Mouse (Mus musculus): ENCODE measurements around the gene Spop.
"Not testable (repeated sequence)": the region's sequence is repeated elsewhere in the genome, so short reads cannot be mapped to it uniquely, and the experiment has no call there.

Gene Spop

DNA sequence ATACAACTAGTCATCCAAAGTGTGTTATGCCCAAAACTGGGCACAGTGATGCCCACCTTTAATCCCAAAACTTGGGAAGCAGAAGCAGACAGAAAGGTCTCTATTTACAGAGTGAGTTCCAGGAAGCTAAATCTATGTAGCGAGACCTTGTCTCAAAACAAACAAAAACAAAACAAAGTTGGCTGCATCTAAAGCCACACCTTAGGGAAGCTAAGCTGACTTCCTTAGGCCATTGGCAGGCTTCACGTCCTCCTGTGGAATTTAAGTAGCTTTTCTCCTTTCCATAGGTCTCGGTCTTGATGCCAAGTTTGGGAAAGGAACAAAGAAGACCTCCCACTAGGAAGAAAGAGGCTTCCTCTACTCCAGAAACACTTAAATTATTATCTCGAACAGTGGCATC is 22.7 kb upstream of the Spop start:
- DNase-seq (ENCODE audit: low read depth, low spot score), result no peak

DNA sequence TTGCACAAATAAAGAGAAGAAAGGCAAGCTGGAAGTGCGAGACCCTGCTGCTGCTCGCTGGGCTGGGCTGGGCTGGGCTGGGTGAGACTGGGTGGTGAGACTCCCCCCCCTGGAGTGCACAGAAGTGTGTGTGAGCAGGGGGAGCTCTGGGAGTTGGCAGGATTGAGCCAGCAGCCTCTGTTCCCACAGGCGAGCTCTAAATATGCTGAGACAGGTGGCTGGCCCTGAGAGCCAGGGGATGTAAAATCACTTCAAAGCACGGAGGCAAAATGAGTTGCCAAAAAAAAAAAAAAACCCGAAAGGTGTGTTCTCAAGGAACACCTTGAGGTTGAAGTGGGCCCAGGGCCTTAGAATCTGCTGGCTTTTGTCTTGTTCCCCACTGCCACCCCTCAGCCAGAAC is 22.1 kb upstream of the Spop start:
- DNase-seq (ENCODE audit: low read depth, low spot score), result no peak

DNA sequence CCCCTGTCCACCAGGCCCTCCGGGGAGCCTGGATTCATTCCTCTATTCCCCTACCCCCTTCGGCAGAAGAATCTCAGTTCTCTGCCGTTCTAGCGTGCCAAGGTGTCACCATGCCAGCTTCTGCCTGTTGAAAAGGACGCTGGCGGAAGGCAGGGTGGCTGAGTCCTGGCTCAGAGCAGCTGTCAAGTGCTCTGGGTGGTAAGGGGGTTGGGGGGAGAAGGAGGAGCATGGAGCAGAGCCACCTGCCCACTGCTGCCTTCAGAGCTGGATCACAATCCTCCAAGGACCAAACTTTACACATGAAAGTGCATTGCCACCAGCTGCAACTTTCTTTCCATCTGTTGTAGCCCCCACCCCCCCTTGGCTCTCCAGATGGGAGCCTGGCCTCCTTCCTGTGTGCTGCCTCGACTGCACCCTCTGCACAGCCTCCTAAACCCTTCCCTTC is 21.6 kb upstream of the Spop start:
- no peak for DNase-seq (ENCODE audit: low read depth, low spot score)

DNA sequence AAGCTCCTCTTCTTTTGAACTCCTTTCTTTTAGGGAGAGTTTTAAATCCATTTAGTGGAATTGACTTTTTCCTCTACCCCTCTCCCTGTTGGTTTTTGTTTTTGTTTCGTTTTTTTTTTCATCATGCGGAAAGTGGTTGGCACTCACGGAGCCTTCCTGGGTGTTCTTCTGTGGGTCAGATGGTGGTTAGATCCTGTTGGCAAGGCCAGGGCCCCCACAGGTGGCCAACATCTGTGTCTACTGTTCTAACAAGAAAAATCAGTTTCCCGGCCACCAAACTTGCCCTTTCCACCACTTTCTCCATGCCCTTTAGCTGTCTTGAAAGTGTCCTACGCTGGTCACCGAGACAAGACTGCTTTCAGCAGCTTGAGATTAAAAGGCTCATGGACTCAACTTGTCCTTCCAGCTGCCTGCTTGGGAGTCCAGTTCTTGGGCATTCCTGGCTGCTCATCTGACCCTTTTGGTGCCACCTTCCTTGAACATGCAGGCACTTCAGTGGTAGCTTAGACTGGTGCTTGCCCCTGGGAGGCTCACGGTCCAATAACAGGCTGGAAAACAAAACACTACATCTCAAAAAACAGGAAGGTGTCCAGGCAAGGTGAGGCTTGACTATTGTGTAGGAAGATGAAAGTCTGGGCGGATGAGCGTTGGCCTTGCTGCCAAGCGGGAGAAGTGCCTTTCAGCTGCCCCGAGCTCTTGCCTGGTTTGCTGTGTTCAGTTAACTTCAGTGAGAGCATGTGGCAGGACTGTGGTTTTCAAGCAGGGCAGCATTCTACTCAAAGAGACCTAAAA is 21.0 kb upstream of the Spop start:
- DNase-seq (ENCODE audit: low read depth, low spot score), result no peak

DNA sequence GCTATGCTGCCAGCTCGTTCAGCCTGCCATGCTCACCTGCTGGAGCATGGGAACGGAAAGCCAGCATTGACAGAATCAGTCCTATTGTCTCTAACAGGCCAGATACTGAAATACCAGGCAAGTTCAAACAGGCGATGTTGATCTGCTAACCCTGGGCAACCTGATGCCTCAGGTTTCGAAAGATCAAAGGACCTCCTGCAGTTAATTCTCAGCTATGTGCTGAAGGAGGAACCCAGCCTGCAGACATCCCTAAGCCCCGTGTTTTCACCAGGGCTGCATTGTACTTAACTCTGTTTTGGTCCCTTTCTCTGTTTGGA is 20.4 kb upstream of the Spop start:
- no peak for DNase-seq (ENCODE audit: low read depth, low spot score)

GRCm38 (mm10) chr11:95394112-95394511 is 19.8 kb upstream of the Spop start:
- DNase-seq (ENCODE audit: low read depth, low spot score), result no peak

DNA sequence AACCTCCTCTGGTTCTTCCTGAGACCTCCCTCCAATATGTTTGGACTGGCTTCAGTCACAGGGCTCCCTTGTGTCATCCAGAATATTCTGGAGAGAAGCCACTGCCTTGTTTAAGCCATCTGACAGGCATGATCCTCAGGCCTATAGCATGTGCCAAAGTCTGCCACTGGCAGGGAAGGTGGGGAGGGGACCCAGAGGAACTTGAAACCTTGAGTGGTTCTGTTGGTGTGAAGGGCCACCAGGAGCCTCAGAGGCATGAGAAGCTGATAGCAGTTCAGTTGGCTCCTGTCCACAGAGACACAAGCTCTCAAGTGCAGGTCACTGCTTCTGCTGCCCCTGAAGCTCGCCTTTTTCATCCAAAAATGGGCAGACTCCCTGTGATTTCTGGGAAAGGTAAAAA is 17.3 kb upstream of the Spop start:
- no peak for DNase-seq (ENCODE audit: low read depth, low spot score)

DNA sequence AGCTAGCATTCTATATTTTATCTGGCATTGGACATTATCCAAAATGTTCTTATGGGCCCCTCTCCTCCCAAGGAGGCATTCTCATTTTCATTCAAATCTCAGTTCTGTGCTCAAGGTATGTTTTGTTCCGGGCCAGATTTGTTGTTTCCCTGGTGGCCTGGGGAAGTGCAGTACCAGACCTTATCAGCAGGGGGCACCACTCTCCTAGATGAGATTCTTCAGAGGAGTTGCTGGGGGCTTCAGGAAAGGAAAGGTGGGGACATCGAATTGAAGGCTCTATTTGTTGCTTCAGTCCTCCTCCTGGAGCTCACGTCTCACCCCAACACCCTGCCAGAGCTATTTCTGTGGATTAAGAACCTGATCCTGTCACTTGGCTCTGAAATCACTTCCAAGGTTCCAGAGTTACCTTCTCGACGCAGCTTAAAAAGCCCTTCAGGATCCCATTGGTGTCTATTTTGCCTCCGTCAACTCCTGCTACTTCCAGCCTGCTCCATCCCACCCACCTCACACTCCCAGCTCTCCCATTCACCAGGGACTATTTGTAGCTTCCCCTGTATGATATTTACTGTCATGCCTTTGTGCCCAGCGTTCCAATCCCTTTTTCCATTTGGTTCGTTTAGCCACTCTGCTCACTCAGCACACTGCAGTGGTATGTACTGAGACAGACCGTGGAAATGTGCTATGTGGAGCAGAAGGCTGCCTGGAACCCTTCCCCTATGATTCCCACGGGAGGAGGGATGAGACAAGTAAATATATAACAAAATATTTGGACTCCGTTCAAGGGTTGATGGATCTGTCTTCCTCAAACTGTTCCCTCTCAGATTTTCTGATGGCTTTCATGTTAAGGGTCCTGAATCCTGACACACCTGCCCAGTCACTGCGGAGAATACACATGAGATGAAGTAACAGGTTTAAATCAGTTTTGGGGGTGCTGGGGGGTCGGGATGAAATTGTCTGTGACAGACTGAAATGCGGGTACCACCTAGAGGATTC is 15.7 kb upstream of the Spop start:
- peak; percentile 72 for DNase-seq (ENCODE audit: low read depth, low spot score)

- DNase-seq (ENCODE audit: low read depth, low spot score), result no peak
These were observed 14.3 kb upstream of the Spop start for GRCm38 (mm10) chr11:95399520-95400020.

GRCm38 (mm10) chr11:95401568-95401967 is 12.3 kb upstream of the Spop start:
- no peak for DNase-seq (ENCODE audit: low read depth, low spot score)

DNA sequence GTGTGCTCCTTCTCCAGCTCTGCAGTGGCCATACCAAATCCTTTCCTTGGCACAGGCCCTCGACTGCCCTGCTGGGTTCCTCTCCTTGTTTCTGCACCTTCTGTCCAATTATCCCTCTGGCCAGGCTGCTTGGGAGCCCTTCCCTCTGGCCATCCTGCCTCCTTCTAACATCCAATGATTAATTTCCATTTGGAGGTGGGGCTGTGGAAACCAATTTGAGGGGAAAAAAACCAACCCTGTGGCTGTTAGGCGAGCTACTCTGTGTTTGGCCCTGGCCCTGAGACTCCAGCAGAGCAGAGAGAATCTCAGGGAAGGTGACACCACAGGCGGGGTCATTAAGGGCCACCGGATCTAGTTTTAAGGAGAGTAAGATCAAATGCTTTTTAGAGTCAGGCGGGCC is 11.7 kb upstream of the Spop start:
- no peak for DNase-seq (ENCODE audit: low read depth, low spot score)

DNA sequence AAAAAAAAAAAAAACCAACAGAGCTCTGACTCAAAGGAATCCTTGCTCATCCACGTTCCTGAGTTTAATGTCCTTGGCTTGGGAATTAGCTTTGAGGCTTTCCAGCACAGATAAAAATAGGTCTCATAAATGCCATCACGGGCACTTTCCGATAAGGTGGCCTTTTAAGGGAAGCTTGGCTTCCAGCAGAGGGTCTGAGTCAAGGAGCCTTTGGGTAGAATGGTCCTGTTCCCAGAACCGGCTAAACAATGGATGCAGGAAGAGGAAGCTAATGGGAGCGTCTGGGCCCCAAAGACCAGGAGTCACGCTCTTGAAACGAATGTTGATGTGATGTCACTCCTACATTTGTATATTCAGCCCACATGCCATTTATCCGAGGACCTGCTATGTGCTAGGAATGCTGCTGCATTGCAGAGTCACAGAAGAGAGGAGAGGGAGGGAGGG is 11.2 kb upstream of the Spop start:
- DNase-seq (ENCODE audit: low read depth, low spot score), result no peak

DNA sequence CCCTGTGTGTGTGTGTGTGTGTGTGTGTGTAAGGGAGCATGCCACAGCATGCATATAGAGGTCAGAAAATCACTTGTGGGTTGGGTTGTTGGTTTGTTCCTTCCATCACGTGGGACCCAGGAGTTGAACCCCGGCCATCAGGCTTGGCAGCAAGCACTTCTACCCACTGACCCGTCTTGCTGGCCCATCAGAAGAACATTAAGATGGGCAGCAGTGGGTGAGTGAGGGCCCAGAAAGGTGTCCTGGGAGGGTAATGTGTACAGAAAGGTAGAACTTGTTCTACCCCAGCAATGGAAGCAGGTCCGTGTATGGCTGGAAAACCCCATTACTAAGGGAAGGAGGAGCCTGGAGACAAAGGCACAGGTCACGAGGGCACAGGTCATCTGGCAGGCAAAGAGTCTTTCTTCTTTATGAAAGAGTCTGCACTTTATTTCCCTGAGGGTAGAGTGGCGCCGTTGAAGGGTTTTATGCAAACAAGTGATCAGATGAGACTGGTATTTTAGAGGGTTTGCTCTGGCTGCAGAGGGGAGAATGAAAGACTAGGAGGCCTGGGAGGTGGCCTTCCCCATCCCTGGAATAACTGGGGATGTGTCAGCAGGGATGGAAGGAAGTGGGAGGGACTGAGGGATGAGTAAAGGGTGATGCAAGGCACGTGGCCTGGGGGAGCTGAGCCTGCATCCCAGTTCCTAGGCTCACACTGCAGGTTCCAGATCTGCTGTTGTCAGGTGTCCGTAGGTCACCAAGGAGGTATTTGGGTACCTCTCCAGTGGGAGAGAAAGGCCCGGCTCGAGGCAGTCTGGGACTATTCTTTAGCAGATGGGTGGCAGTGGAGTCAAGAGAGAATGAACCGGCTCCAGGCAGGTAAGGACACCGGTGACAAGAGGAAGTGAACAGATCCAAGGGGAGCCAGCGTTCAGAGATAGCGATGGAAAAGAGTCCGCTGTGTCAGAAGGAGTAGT is 10.2 kb upstream of the Spop start:
- no peak for DNase-seq (ENCODE audit: low read depth, low spot score)

DNA sequence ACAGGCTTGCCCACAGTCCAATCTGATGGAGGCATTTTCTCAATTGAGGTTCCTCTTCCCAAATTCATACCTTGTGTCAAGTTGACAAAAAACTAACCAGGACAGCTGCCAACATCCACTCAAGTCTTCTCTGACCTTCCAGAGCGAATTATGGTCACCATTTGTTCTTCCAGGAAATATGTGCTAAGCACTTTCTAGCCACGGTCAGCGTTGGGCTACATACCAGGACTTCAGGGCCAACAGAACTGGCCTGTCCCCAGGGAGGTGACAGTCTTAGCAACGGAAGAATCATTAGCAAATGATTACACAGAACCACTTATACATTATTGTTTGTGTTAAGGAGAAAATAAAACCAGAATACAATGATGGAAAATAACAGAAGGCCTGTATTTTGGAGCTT is 8.1 kb upstream of the Spop start:
- no peak for DNase-seq (ENCODE audit: low read depth, low spot score)

DNA sequence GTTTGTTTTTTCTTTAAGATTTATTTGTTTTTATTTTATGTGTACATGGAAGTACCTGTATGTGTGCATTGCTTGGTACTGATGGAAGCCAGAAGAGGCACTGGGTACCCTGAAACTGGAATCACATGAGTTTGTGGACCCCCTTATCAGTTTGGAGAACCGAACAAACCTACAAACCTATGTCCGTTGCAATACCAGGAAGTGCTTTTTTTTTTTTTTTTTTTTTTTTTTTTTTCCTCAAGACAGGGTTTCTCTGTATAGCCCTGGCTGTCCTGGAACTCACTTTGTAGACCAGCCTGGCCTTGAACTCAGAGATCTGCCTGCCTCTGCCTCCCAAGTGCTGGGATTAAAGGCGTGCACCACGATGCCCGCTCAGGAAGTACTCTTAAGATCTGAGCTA is 7.5 kb upstream of the Spop start:
- not testable (repeated sequence) for DNase-seq (ENCODE audit: low read depth, low spot score)

- DNase-seq (ENCODE audit: low read depth, low spot score), result no peak
These were observed 4.3 kb upstream of the Spop start for GRCm38 (mm10) chr11:95409450-95410112.

DNA sequence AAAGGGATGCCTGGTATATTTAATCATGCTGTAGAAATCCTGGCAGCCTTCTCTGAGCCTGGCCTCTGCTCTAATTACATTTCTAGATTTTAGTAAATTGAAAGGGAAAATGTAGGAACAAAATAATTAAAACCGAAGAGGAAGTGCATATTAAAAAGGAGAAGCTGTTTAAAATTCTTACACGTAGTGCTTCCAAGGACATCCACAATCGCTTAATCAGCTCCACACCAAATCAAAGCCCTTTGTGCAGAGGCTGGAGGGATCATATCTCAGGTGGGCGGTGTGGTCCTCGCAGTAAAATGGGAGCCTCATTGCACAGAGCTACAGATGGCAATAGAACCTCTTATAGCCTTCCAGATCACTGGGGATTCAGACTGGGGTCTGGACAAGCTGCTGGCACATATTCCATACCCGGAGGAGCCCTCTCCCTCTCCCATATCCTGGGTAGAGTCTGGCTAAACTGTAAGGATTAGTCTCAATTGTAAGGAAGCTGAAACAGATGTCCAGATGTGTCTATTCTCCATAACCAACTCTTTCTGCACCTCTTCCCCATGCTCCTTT is 2.3 kb upstream of the Spop start:
- DNase-seq (ENCODE audit: low read depth, low spot score), result no peak

DNA sequence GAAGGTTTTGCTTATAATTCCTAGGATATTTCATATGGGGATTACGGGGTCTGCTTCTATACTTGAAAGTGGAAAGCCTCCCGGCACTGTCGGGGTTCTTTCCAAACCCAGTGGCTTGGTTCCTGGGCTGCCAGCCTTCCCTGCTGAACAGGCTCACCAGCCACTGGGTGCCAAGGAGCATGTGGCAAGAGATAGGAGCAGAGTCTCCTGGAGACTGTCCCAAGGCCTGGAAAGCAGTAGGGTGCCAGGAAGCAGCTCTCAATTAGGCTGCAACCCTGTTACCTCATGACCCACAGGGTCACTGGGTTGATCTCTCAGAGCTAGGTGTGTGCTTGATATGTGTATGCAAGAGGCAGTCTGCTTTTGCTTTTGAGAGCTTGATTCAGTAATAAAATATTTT is 1.3 kb upstream of the Spop start:
- DNase-seq (ENCODE audit: low read depth, low spot score), result no peak

DNA sequence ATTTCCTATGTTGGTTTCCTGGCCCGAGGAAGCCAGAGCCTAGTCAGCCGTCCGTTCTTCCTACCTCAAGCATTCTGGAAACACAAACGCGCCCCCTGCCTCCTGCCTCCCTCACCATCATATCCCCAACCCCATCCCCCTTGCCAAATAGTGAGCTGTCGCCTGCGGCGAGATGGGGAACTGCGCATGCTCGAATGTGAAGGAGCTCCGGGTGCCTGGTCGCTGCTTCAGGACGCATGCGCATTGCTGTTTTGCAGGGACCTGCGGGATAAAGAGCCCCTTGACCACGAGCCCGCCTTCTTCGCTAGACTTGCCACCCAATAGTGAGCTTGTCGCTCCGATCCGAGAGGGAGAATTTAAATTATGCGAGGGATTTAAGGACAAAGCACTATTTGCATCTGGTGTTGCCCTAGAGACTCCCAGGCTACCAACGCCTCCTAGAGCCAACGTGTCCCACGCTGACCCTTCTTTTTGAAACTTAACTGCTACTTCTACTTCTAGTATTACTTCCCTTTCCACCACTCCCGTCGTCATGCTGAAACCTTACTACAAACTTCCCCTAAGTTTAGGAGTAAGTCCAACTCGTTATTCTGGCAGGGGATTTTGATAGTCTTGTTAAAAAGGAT is 769 bp downstream of the Spop start:
- peak; percentile 99 for DNase-seq (ENCODE audit: low read depth, low spot score)

DNA sequence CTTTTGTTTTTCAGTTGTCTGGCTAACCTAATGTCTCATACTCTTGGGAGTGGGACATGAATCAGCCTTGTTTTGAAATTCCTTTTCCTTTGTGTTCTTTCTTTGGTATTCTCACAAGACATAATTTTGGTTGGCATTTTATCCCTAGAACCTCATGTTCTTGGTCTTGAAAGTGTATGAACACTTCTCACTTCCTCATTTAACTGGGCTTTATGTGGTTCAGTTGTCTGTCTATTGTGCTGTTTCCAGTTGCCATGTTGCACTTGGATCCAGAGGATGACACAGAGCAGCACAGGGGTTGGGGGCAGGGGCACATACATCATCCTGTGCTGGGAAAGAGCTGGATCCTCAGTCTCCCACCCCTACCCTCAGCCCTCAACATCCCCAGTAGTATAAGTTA is 2.1 kb downstream of the Spop start:
- no peak for DNase-seq (ENCODE audit: low read depth, low spot score)
